Mouse (Mus musculus) hindbrain, embryonic 11.5 days (tissue): ENCODE results near the gene Trex2. TPM values are rescaled to one million over a fixed set of nuclear protein-coding genes. Genes with fewer than 3 reads are reported as not detected.

Experiments
- ATAC-seq: fragments of 200-750 bp; cut with Nextera tagmentation; 2 replicates; pipeline ENCODE4 v1.8.0; 2017; ENCODE audit warnings: mild to moderate bottlenecking, moderate TSS enrichment, moderate library complexity; ENCODE audit not compliant: low FRiP score
- DNase-seq: peaks from one replicate; pipeline ENCODE4 v3.0.0-alpha.2; 2015; ENCODE audit warnings: low spot score
- H3K27ac ChIP-seq: fragments of 300-500 bp; sonication (generic); 2 replicates; pipeline ENCODE4 v1.5.1; 2014; ENCODE audit warnings: mild to moderate bottlenecking, low read depth, low read length
- H3K27me3 ChIP-seq: fragments of 300-500 bp; sonication (generic); 2 replicates; pipeline ENCODE4 v1.6.1; 2014; ENCODE audit warnings: mild to moderate bottlenecking, low read length, moderate library complexity, mixed read lengths; ENCODE audit not compliant: control insufficient read depth, insufficient read depth
- H3K36me3 ChIP-seq: fragments of 300-500 bp; sonication (generic); 2 replicates; pipeline ENCODE4 v1.6.1; 2014; ENCODE audit warnings: mild to moderate bottlenecking, low read length, moderate library complexity, mixed read lengths; ENCODE audit not compliant: control insufficient read depth, insufficient read depth
- H3K4me1 ChIP-seq: fragments of 300-500 bp; sonication (generic); replicated peaks from 2 replicates; pipeline ENCODE4 v1.6.1; 2014; ENCODE audit warnings: low read length, mixed read lengths; ENCODE audit not compliant: control insufficient read depth, insufficient read depth
- H3K4me2 ChIP-seq: fragments of 300-500 bp; sonication (generic); replicated peaks from 2 replicates; pipeline ENCODE4 v1.6.1; 2014; ENCODE audit warnings: mild to moderate bottlenecking, low read depth, low read length
- H3K4me3 ChIP-seq: fragments of 300-500 bp; sonication (generic); 2 replicates; pipeline ENCODE4 v1.5.1; 2014; ENCODE audit warnings: low read depth, low read length
- H3K9ac ChIP-seq: fragments of 300-500 bp; sonication (generic); 2 replicates; pipeline ENCODE4 v1.6.1; 2014; ENCODE audit warnings: low read depth, low read length
- H3K9me3 ChIP-seq: fragments of 300-500 bp; sonication (generic); 2 replicates; pipeline ENCODE4 v1.6.1; 2016; ENCODE audit warnings: low read length; ENCODE audit not compliant: control insufficient read depth
- WGBS: fragments of 180-500 bp; shearing (Covaris S2); extraction: QIAGEN DNeasy Blood & Tissue Kit; methylation state at CpG from one replicate; pipeline ENCODE4 v1.1.7; 2014; 5-methylcytosine and 5-hydroxymethylcytosine counted together
- polyA plus RNA-seq: library from polyadenylated mRNA; unstranded; fragments of >200 nt; fragmentation: Nextera tagmentation; extraction: Ambion mirVana; gene quantifications from 2 replicates; pipeline ENCODE4 v1.2.1, GENCODE M21; 2014

The Trex2 gene
- not detected in 2 replicates for polyA plus RNA-seq

DNA sequence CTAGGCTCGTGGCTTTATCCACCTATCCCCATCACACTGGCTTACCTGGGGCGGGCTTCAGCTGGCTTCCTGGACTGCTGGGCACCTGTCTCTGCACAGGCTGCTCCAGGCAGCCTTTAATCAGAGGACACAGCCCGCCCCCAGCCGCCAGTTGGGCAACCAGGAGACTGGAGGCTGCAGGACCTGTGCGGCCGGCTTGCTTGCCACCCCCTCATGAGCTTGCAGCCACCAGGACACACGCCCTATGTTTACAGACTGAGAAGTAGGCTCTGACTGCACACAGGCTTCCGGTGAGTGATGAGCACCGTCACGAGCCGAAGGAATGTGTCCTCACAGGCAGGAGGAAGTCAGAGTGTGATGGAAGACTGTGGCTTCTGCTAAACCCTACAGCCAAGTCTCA is at the start of gene Trex2:
TSS of gene Trex2 (minus strand) at position 93 of the 400 bp plus-strand sequence.
- no peak within 1 kb of the TSS for H3K27ac ChIP-seq
- H3K4me1 ChIP-seq, result no peaks in the 10 kb centered on the region
- no peak within 1 kb of the TSS for H3K4me3 ChIP-seq
- no peaks in the 10 kb centered on the region for H3K27me3 ChIP-seq
- H3K4me2 ChIP-seq, result no peak within 1 kb of the TSS
- 80% methylated on average over 11 of the region's 11 CpGs for WGBS
- H3K9me3 ChIP-seq, result no peaks in the 10 kb centered on the region
- H3K36me3 ChIP-seq, result no peaks in the 10 kb centered on the region
- no peak within 1 kb of the TSS for H3K9ac ChIP-seq
- DNase-seq, result no peak
- no peak for ATAC-seq

DNA sequence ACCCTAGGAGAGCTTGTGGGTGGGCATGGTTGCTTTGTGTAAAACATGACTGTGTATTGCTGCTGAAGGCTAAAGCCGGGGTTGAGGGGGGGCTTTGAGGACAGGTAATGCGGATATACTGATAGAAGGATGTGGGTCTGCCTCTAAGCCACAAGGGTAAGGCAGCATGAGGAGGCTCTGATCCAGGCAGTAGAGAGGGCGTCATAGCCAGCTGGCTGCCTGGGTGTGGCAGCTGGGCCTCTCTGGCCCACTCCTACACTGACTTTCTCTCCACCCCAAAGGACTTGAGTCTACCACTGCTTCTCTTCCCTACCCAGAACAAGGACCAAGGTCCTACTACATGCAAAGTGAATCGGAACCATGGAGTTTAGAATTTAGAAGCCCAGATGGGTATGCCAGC is 49.7 kb upstream of the Trex2 start:
- no peak for DNase-seq
- no peak for ATAC-seq
- Histone ChIP-seq H3K4me2 (no peak overlapping the region), H3K27ac (no peak overlapping the region), H3K27me3 (peaks cover 2% of the 10 kb centered on the region; the same call in 1 of the 2 replicates), H3K4me3 (no peak overlapping the region), H3K36me3 (no peaks in the 10 kb centered on the region), H3K4me1 (no peaks in the 10 kb centered on the region), H3K9me3 (no peaks in the 10 kb centered on the region), H3K9ac (no peak overlapping the region)
- 92% methylated on average over 3 of the region's 4 CpGs for WGBS

DNA sequence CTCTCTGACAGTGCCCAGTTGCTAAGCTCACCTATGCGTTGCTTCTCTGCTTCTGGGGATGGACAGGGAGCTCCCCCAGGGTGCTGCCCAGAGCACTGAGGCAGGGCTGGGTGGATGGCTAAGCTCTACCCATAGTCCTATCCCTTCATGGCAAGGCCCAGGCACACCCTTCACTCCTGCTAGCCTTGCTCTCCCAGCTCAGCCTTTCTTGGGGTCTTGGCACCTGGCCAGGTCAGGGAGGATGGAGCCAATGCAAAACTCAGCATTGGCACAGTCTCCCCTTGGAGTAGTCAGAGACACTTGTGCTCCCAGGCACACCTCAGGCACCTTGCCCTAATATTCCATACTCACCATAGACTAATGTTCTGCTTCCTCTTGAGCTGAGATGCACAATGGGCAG is 48.9 kb upstream of the Trex2 start:
- Histone ChIP-seq H3K4me2 (0 out of 2 replicates have a peak overlapping the region, but pooled peaks have one; percentile 8), H3K36me3 (no peaks in the 10 kb centered on the region), H3K9me3 (no peaks in the 10 kb centered on the region), H3K27ac (no peak overlapping the region), H3K9ac (no peak overlapping the region), H3K4me3 (no peak overlapping the region), H3K4me1 (no peaks in the 10 kb centered on the region), H3K27me3 (peaks cover 2% of the 10 kb centered on the region; the same call in 1 of the 2 replicates)
- ATAC-seq (no peak), DNase-seq (no peak)
- WGBS, result 54% methylated on average over 1 of the region's 1 CpGs

DNA sequence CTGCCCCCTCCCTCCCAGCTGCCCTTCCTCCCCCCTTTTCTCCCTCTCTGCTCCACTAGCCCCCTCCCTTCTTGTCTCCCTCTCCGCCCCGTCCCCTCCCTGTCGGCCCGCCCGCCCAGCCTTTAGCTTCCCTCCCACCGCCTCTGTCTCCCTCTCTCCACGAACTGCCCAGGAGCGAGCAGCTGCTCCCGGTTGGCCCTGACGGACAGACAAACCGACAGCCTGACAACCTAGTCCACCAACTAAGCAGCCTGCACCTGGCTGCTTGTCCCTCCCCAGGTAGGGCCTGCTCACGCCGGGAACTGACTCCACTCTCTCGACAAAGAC is 48.3 kb upstream of the Trex2 start, which contains the start of gene Bgn:
TSS of gene Bgn (plus strand) at position 119 of the 327 bp plus-strand sequence.
- Histone ChIP-seq H3K27ac (0 out of 2 replicates have a peak within 1 kb of the TSS, but pooled peaks have one; percentile 1), H3K27me3 (peaks cover 2% of the 10 kb centered on the region; the same call in 1 of the 2 replicates)
- WGBS, result 38% methylated on average over 13 of the region's 14 CpGs

DNA sequence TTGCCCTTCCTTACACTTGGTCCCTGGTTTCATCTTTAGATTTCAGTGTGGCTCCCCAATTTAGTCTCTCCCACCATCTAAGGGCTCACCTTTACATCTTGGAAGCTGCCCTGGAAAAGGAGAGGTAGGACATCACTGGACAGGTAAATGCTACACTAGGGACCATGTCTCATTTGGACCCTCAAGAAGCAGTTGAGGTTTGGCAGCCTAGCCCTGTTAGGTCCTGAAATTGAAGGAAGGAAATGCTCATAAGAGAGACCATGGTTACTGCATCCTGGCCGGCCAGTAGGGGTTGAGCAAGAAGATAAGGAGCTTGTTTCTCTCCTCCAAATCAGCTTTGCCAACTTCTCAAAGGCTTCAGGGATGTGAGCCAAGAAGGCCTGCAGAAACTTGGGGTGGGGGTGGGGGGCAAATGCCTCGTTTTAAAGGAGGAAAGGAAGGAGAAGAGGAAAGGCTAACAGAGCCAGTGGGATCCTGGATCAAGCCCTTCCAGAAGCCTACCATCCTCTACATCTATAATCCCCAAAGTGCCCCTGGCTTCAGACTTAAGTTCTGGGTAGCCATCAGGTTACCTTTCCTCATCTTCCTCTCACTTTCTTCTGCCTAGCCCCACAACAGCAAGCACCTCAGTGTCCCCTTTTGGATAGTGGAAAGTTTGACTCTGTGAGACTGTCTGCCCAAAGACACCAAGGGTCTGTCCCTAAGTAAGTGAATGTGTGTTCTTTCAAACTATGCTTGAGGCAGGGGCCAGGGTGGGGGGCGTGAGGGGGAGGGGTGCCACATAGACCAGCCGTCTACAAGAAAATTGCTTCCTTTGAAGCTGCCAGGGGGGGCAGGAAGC is 47.7 kb upstream of the Trex2 start:
- WGBS, result 64% methylated on average over 1 of the region's 4 CpGs
- DNase-seq, result no peak

More for the DNA sequence above, 48.3 kb upstream of the Trex2 start, which contains the start of gene Bgn:
- ATAC-seq, result no peak
- Histone ChIP-seq H3K36me3 (no peaks in the 10 kb centered on the region), H3K4me3 (peak within 1 kb of the TSS; percentile 6; the same call in 1 of the 2 replicates), H3K4me2 (peak within 1 kb of the TSS; percentile 18; the same call in 1 of the 2 replicates), H3K9ac (no peak within 1 kb of the TSS), H3K4me1 (no peaks in the 10 kb centered on the region), H3K9me3 (no peaks in the 10 kb centered on the region)
- DNase-seq, result peak; percentile 8

DNA sequence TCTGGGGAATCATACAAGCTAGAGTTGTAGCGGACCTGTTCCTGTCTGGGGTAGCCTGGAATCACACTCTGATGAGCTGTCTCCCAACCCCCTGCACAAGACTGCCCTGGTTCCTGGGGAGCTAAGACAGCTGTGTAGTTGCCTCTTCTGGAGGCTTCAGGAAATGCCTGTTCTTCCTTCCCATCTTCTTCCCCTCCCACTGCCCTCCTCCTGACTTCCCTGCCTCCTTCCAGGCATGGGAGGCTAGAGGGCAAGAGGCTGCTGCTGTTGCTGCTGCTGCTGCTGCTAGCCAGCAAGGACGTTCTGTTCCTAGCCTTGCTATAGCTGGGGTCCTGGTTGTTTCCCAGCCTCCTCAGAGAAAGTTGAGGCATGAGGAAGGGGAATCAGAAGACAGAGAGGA is 45.2 kb upstream of the Trex2 start:
- peaks cover 2% of the 10 kb centered on the region; the same call in 1 of the 2 replicates for H3K27me3 ChIP-seq
- WGBS, result 30% methylated on average over 2 of the region's 2 CpGs

More for the DNA sequence above, 47.7 kb upstream of the Trex2 start:
- H3K36me3 ChIP-seq, result no peaks in the 10 kb centered on the region
- no peak overlapping the region for H3K27ac ChIP-seq
- no peaks in the 10 kb centered on the region for H3K4me1 ChIP-seq
- no peak for ATAC-seq
- H3K9ac ChIP-seq, result no peak overlapping the region
- H3K27me3 ChIP-seq, result peaks cover 2% of the 10 kb centered on the region; the same call in 1 of the 2 replicates
- H3K9me3 ChIP-seq, result no peaks in the 10 kb centered on the region
- no peak overlapping the region for H3K4me3 ChIP-seq
- H3K4me2 ChIP-seq, result no peak overlapping the region

DNA sequence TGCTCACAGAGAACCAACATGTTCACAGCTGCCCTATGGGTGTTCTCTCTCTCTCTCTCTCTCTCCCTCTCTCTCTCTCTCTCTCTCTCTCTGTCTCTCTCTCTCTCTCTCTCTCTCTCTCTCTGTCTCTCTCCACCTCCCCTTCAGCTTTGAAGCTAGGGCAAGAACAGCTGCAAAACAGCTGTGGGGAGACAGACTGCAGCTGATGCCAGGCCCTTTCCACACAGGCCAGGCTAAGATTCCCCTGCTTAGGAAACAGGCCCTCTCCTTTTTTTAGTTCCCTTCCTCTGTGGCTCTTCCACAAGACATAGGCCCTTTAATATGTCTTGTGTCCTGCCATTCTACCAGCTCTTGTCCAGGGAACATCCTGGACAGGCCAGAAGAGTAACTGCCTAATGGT is 44.5 kb upstream of the Trex2 start:
- Histone ChIP-seq H3K27ac (no peak overlapping the region), H3K4me3 (no peak overlapping the region), H3K9ac (no peak overlapping the region), H3K4me1 (no peaks in the 10 kb centered on the region), H3K4me2 (no peak overlapping the region), H3K27me3 (peaks cover 2% of the 10 kb centered on the region; the same call in 1 of the 2 replicates), H3K36me3 (no peaks in the 10 kb centered on the region), H3K9me3 (no peaks in the 10 kb centered on the region)
- DNase-seq, result no peak
- no peak for ATAC-seq

More for the DNA sequence above, 45.2 kb upstream of the Trex2 start:
- H3K9ac ChIP-seq, result no peak overlapping the region
- ATAC-seq (no peak), DNase-seq (no peak)
- H3K4me1 ChIP-seq, result no peaks in the 10 kb centered on the region
- no peak overlapping the region for H3K27ac ChIP-seq
- H3K9me3 ChIP-seq, result no peaks in the 10 kb centered on the region
- no peaks in the 10 kb centered on the region for H3K36me3 ChIP-seq
- no peak overlapping the region for H3K4me3 ChIP-seq
- H3K4me2 ChIP-seq, result no peak overlapping the region

DNA sequence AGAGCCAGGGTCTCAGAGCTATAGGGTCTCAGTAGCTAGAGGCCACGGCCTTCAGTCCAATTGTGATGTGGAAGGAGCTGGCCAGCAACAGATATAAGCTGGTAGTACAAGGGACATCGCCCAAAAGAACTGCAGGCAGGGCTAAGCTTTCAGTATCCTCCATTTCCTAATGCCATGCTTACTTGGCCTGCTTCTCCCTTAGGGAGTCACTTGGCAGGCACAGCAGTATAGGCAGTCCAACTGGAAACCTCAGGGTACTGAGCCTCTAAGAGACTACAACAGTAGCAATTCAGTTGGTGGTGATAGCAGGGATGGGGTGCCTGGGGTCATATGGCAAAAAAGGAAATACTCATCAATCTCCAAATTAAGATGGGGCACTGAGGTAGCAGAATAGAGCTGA is 42.4 kb upstream of the Trex2 start:
- no peaks in the 10 kb centered on the region for H3K27me3 ChIP-seq

DNA sequence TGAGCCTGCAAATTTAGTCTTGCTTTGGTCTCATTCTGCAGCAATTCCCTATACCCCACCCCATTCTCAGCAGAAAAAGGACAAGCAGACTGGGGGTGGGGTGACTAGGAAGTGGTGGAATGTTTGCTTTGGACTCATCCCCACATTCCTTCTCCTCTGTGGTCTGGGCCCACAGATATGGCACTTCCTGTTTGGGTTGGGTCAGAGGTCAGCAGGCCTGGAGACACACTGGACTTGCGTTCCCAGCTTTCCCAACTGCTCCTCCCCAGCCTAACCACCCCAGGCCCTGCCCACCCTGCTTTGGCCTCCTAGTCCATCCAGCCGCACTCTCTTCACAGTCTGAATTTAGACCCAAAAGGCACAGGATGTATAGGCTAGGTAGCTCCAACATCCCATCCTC is 41.5 kb upstream of the Trex2 start:
- DNase-seq, result no peak
- H3K4me1 ChIP-seq, result no peaks in the 10 kb centered on the region

More for the DNA sequence above, 42.4 kb upstream of the Trex2 start:
- no peaks in the 10 kb centered on the region for H3K4me1 ChIP-seq
- no peaks in the 10 kb centered on the region for H3K9me3 ChIP-seq
- no peak overlapping the region for H3K4me2 ChIP-seq
- ATAC-seq (no peak), DNase-seq (no peak)
- H3K9ac ChIP-seq, result no peak overlapping the region
- H3K4me3 ChIP-seq, result no peak overlapping the region
- 88% methylated on average over 2 of the region's 2 CpGs for WGBS
- no peaks in the 10 kb centered on the region for H3K36me3 ChIP-seq
- no peak overlapping the region for H3K27ac ChIP-seq

More for the DNA sequence above, 41.5 kb upstream of the Trex2 start:
- Histone ChIP-seq H3K9ac (no peak overlapping the region), H3K27me3 (no peaks in the 10 kb centered on the region), H3K4me2 (no peak overlapping the region), H3K36me3 (no peaks in the 10 kb centered on the region), H3K27ac (no peak overlapping the region), H3K9me3 (no peaks in the 10 kb centered on the region), H3K4me3 (no peak overlapping the region)
- no peak for ATAC-seq
- WGBS, result 62% methylated on average over 2 of the region's 2 CpGs
